Mouse (Mus musculus) kidney, adult 2 months (tissue): Measurements from ENCODE around the gene Rnf114.

Experiments
- CTCF ChIP-seq: fragments of 200-500 bp; conservative IDR thresholded peaks from 2 replicates; pipeline ENCODE4 v1.5.1; 2011; ENCODE audit warnings: low read depth, mild to moderate bottlenecking, control low read depth, low read length, moderate library complexity, mixed read lengths; ENCODE audit not compliant: insufficient read depth, insufficient read length
- POLR2A ChIP-seq: fragments of 200-500 bp; IDR thresholded peaks from one replicate; pipeline ENCODE4 v1.6.1; 2011; ENCODE audit warnings: low read depth, low read length, control low read depth

GRCm38 (mm10) chr2:167487551-167487950 lies 4.9 kb upstream of the Rnf114 start:
- TF ChIP-seq CTCF (no peak), POLR2A (no peak)
